Mouse (Mus musculus): ENCODE results near the gene Pin4.
"Not testable (repeated sequence)": the region's sequence is repeated elsewhere in the genome, so short reads cannot be mapped to it uniquely, and the experiment has no call there.

Gene Pin4

GRCm38 (mm10) chrX:102119042-102119864 is at the start of gene Pin4:
Gene Pin4, plus strand, starts transcription at chrX:102119447.
- DNase-seq: peak; percentile 97

DNA sequence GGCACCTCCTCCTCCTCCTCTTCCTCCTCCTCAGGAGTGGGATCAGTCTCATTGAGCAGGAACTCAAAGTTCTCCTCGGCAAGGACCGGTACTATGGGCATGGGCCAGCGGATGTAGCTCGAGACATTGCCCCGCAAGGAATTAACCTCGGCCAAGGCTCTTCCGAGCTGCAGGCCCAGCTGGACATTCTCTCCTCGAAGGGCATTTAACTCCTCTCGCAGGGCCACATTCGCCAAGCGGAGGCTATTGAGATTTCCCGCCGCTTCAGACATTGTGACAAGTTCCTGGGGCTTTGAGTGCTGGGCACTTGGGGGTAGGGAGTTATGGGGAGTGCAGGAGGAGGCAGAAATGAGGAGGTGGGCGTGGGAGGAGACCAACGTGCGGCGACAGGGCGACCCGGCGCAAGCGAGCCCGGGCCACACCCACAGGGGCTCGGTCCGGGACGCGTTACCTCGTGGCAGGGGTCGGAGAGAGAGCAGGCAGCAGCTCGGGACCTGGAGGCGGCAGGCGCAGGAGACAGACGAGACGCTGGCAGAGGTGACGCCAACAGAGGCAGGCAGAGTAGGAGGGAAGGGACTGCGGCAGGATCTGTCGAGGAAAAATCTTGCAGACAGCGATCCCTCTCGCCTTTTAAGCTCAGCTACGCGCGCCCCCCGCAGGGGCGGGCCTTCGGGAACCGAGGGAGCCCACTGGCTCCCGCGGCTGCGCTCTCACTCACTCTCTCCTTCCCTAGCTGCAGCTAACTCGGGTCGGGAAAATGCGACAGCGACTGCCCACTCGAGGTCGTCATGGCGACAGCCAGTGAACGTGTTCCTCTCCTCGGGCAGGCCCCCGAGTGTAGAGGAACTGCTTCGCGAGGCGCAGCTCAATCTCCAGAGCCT is 48.4 kb upstream of the Pin4 start, which contains the start of gene Rtl5:
Rtl5 (minus strand) TSS at position 714 of the 881 bp plus-strand sequence.
- peak; percentile 55 for DNase-seq

DNA sequence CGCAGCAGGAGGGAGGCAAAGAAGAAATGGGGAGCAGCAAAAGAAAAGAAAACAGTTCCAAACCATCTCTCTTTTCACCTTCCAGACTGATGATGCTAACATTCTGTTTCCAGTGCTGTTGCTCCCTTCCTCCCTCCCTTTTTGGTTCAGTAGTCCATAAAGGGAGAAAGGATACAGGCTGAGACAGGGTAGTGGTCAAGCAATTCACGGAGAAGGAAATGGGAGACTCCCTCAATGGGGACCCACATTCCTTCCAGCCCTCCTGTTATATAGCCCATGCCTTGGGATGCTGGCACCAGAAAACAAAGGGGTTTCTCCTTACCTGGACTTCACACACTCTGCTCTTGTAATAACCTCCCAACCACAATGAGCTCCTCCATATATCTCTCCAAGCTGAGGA is 47.7 kb upstream of the Pin4 start:
- DNase-seq: no peak

GRCm38 (mm10) chrX:102073605-102074325 is 45.5 kb upstream of the Pin4 start:
- DNase-seq: no peak

DNA sequence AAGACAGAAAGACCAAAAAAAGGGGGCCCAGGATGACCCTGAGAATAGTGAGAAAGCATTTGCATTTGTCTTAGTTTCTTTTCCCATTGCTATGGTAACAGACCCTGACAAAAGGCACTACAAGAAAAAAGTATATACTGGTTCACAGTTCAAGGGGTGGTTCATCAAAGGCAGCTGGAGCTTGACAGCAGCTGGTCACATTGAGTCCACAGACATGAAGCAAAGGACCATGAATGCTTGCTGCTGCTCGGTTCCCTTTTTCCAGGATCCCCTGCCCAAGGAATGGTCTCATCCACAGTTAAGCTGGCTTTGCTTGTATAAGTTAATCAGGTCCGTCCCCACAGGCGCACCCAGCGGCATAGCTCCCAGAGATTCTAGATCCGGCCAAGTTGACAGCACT is 44.8 kb upstream of the Pin4 start:
- no peak for DNase-seq

GRCm38 (mm10) chrX:102075158-102075557 is 44.1 kb upstream of the Pin4 start:
- DNase-seq: no peak

- DNase-seq: no peak
Observed at GRCm38 (mm10) chrX:102076886-102077765, 42.1 kb upstream of the Pin4 start.

GRCm38 (mm10) chrX:102081076-102081475 is 38.2 kb upstream of the Pin4 start:
- DNase-seq: no peak

GRCm38 (mm10) chrX:102081573-102082279 is 37.5 kb upstream of the Pin4 start:
- peak; percentile 74 for DNase-seq

DNA sequence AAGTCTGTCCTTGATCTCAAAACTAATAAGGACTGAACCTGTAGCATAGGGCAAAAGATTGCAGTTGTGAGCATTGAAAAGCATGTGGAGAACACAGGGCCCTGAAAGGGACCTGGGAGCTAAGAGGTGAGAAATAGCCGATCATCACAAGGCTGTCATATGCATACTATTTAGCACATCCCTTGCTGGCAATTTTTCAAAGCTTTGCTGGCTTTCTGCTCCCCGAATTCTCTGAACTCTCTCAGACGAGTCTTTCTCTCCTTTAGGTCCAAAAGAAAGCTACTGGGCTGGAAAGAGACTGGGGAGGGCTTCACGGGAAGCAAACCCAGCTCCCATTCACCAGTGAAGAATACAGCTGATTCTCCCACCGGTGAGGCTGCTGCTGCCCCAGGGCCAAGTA is 36.9 kb upstream of the Pin4 start:
- peak; percentile 58 for DNase-seq

DNA sequence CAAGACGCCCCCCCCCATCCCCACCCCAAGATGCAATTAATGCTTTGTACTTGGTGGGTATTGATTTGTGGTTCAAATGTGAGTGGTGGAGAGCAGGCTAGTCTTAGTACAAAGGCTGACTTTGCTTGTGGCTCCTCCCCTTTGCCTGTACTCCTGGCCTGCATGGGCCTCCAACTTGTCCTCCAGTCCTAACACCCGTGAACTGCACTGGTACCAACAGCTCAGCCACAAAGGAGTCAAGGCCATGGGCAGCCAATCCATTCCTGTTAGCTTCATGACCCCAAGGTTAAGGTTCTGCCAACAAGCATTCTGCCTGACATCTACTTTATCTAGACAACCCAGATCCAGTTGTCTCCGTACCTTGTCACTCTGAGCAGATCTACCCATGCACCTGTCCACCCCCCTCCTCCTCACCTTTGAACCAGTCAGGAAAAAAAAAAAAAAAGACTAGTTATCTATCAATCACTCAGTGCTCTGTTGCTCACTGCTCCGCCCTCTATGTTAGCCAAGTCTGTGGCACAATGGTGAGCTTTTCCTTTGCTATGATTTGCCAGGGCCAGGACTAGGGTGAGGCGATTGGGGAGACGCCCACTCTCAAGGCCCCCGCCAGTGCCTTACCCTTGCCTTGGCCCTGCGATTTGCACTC is 33.3 kb upstream of the Pin4 start:
- DNase-seq: no peak

DNA sequence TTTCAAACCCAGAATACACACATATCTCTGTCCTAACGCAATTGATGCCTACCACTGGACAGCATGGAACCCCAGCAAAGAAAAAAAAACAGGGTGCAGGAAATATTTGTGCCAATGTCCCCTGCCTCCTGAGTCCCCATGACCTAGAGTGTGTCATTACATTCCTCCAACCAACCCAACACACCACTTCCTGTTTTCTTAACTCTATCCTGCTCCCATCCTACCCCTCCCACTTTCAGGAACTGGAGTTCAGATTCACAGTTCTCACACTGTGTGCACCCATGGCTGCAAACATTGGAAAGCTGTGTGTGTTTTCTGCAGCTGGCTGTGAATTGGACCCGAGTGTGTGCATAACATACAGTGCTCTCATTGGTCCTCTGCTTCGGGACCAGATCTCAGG is 28.6 kb upstream of the Pin4 start:
- DNase-seq: no peak

GRCm38 (mm10) chrX:102094381-102094904 is 24.8 kb upstream of the Pin4 start:
- DNase-seq: no peak

DNA sequence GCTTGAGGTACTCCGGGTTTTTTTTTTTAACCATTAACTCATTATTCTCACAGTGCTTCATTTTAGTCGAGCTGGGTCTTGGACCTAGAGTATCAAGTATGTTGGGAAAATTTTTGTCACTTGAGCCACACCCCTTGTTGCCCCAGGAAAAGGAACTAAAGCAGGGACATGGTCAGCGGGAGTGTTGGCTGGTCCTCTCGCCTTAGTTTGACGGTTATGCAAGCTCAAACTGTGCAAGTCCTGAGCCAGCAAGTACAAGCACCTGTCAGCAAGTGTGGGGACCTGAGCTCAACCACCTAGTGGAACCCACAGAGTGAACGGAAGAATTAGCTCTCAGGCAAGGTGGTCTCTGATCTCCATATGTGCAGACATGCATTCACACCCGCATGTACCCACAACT is 17.4 kb upstream of the Pin4 start:
- no peak for DNase-seq

DNA sequence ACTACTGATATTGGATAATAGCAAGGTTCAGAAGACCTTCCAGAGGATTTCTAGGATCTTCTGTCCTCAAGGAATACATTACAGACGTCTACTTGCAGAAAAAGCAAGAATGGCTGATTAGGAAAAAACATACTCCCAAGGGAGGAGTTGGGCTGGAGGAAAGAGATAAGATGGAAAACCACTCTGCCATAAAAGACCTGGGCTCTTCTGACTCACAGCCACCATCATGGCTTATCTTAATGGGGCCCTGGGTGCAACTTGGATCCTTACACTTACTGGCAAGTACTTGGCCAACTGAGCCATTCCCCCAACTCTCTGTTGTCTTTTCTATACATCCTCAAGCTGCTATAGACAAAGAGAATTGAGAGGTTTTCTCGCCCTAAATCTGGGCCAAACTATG is 15.4 kb upstream of the Pin4 start:
- not testable (repeated sequence) for DNase-seq

GRCm38 (mm10) chrX:102109349-102109748 is 9.9 kb upstream of the Pin4 start:
- DNase-seq: not testable (repeated sequence)

GRCm38 (mm10) chrX:102115676-102116075 is 3.6 kb upstream of the Pin4 start:
- no peak for DNase-seq

- no peak for DNase-seq
Observed at GRCm38 (mm10) chrX:102121321-102121720, 2.1 kb downstream of the Pin4 start.

GRCm38 (mm10) chrX:102141157-102141556 is 21.9 kb downstream of the Pin4 start:
- no peak for DNase-seq

DNA sequence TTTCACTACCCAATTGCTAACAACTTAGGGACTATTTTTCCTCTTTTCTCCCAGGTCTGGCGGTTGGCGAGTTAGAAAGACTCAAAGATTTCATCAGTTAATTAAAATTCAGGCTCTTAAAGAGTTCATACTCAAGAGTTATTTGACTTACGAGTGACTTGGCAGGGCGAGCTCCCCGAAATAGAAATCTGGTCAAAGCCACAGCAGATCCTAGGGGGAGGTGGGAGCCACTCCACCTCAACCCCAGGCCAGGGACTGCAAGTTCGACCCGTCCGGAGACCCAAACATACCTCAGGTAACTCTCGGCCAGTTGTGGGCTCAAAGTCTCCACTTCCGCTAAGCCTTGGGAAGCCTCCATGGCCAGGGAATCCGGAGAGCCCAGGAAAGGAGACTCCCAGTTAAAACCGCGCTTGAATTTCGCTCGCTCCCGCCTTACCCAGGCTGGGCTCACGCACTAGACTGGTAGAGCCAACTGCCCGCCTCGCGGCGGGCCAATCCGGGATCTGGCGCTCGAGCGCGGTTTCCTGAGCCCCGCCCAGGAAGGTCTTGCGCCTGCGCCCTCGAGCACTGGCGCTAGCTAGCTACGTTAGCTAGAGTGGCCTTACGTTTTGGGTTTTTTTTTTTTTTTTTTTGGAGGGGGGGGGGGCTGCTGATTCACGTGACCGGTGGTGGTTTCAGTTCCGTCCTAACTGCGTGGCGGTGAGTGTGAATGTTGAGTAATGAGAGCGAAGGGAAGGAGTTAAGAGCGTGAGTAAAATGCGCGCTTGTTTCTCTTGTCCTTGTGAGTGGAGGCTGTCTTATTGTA is 37.6 kb downstream of the Pin4 start, which contains the start of gene Ercc6l:
Ercc6l (minus strand) TSS at position 474 of the 805 bp plus-strand sequence.
- peak; percentile 86 for DNase-seq

All from cerebellum, adult 9-10 months (tissue).